Mouse (Mus musculus): ENCODE data around the gene Srek1.

Srek1 gene

GRCm38 (mm10) chr13:103774119-103774757, at the start of gene Srek1:
Gene Srek1, minus strand, starts transcription at chr13:103774608.
- peak; percentile 91 to 93 for DNase-seq

DNA sequence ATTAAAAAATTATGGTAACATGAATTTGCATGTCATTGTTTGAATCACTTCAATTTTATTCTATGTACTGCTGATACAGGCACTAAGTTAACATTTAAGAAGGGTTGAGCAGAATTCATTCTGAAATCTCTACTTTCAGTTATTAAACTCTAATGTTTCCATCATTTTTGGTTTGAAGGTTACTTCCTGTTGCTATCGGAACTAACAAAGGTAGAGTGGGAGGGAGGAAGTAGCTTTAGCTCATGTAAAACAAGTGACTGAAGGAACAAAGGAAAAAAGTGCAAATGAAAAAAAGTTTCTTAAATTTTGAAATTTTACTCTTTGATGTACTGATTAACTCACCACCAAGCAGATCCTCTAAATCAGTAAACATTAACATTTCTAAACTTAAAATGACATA, 47.9 kb upstream of the Srek1 start:
- no peak for DNase-seq

- no peak for DNase-seq
Observed at GRCm38 (mm10) chr13:103819377-103819776, 45.0 kb upstream of the Srek1 start.

DNA sequence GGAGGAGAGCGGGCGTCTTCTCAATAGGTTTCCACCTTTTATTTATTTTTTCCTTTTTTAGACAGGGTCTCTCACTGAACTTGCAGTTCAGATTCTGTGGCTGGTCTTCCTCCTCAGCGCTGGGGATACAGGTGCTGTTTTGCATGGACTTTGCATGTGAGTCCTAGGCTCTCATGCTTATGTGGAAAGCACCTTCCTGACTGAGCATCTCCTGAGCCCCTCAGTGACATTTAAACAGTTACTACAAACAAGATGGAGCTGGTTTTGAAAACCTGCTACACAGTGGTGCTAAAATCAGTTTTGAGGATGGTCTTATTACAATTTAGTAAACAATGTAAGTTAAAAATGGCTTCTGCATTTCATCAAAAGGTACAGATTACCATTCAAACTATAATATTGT, 43.5 kb upstream of the Srek1 start:
- DNase-seq = no peak

DNA sequence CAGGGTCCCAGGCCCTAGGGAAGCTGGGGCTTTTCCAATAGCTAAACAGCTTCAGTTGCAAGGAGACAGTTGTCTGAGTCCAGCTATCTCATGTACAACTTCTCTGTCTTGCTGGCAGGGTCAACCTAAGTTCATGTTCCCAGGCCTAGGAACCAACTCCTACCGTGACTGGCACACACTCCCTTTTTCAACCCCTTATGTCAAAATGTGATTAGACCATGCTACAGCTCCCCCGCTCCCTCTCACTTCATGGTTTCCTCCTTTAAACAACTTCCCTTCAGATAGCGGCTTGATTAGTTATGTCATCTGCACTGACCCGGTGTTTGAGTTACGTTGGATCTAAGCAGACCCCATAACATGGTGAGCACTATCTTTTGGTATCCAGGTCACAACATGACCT, 33.1 kb upstream of the Srek1 start:
- no peak for DNase-seq

- no peak for DNase-seq
Observed at GRCm38 (mm10) chr13:103806210-103806851, 31.9 kb upstream of the Srek1 start.

- no peak for DNase-seq
Observed at GRCm38 (mm10) chr13:103803721-103804120, 29.3 kb upstream of the Srek1 start.

DNA sequence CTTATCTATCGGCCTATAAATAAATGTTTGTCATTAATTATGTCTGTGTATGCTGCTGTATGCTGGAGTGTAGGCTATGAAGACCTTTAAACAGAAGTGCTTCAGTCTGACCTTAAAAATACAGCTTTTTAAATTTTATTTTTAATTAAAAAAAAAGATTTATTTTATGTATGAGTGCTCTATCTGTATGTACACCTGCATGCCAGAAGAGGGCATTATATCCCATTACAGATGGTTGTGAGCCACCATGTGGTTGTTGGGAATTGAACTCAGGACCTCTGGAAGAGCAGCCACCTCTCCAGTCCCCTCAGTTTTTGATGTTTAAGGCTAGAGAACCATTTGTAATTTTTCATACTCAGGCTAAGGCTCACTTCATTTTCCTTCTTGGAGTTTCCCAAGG, 26.6 kb upstream of the Srek1 start:
- no peak for DNase-seq

GRCm38 (mm10) chr13:103794688-103795543, 20.5 kb upstream of the Srek1 start:
- no peak for DNase-seq

DNA sequence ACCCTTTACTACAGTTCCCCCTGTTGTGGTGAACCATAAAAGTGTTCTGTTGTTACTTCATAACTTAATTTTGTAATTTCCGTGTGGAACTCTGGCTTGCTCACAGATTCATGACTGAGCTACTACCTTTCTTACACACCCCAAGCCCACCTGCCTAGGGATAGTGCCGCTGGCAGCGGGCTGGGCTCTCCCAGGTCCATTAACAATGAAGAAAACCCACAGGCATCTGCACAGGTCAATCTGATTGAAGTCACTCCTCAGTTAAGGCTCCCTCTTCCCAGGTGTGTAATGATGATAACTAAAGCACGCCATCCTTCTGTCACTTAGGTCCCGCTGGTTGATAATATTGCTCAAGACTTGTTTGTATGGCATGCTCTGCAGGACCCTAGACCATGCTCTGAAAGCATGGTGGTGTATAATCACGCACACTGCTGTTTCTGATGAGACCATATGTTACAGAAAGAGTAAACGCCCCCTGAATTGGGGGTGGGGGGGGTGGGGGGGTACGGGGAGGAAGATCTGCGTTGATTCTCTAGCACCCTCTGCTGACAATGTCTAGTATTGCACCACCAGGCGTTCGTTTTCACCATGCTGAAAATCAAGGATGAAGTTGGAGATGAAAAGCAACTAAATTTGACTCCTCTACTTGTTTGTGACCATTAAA, 5.6 kb upstream of the Srek1 start:
- peak in 1 of 2 experiments; percentile 19 for DNase-seq

DNA sequence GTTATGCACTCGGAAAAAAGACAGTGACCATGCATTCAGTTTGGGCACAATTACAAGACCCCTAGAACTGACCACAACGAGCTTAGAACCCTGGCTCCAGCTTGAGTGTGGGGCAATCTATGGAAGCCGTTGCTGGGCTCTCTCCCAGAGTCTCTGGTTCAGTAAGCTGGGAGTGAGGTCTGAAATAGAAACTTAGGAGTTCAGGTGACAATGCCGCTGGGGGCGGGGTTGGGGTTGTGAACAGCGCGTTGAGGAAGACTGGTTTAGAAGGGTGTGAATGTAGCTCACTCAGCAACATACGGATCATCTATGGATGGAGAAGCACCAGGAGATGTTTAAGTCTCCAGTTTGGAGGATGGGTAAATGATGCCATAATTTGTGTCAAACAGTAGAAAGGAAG, 2.7 kb upstream of the Srek1 start:
- no peak for DNase-seq

DNA sequence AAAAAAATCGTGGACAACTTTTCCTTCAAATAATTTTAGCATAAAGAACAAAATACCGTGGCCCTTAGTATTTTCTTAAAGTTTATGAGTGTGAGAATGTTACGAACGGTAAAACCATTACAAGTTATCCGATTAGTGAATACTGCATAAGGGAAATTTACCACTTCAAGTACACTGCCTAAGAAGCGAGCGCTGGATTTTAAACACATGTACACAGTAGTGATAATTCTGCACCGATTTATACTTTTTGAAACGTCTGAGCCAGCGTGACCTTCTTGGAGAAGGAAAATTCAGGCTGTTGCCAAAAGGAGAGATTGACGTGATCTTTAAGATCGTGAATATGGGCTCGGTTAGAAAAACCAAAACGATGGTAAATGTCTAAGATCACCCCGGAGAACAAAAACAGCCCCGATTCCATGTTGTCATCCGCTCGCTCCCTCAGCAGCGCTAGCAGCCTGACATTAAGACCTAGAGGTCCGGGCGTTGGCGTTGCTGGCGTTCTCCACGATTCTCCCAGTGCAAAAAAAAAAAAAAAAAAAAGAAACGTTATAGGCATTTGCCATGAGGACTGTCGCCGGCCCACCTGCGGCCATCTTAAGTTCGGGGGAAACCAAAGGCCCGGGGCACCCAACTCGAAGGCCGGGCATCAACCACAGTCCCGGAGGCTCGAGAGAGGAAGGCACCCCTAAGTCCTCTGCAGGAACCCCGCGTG, 845 bp downstream of the Srek1 start:
- DNase-seq = no peak

GRCm38 (mm10) chr13:103772917-103773316, 1.5 kb downstream of the Srek1 start:
- no peak for DNase-seq

GRCm38 (mm10) chr13:103770821-103771220, 3.6 kb downstream of the Srek1 start:
- DNase-seq = peak in 1 of 2 experiments; percentile 6

DNA sequence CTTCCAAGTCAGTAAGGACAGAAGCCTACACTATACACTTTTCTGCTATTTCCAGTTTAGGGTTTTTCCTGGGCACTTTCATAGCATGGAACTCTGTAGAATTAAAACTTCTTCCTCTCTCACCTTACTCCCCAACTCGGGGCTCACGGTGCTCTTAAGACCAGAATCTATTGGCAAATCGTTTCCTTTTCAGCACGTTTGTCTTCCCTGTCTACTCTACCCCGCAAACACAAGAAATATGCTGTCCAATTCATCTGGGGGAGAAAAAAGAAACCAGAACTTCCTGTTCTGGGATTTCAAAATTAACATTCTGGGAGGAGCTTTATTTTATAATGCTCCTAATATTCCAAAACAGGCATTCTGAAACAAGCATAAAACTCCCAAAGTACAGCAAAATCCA, 6.5 kb downstream of the Srek1 start:
- no peak for DNase-seq

DNA sequence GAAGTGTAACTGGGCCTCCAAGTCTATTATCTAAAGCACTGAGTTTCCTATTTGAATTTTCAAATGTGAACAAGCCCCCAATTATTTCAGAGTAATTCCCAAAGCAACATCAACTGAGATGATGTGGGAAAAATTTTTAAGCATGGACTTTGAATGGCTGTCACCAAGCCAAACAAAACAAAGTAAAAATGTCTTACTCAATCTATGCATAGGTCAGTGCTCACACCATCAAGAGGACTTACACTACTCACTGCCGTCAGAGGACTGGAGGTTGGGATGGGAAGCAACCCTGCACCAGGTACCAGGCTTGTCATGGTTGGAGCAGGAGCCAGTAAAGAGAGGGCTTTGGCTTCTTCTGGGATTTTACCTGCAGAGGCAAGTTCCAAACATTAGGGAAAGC, 10.8 kb downstream of the Srek1 start:
- no peak for DNase-seq

DNA sequence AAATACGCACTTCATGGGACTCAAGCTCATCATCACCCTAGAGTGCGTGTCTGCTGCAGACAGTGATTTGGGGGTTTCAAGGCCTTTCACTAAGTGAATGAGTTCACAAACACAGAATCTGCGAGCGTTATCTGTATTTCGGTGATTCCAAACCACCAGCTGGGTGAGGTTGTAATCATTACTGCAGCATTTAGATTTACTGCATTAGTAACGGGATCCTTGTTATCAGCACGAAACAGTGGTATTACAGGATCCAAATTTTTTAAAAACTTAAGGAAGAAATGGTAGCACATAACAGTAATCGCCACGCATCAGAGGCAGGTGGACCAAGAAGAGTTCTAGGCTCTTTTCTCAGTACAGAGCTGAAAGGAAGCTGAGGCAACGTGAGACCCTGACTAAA, 12.4 kb downstream of the Srek1 start:
- no peak for DNase-seq

GRCm38 (mm10) chr13:103751421-103751820, 23.0 kb downstream of the Srek1 start:
- DNase-seq = peak; percentile 11 to 22

DNA sequence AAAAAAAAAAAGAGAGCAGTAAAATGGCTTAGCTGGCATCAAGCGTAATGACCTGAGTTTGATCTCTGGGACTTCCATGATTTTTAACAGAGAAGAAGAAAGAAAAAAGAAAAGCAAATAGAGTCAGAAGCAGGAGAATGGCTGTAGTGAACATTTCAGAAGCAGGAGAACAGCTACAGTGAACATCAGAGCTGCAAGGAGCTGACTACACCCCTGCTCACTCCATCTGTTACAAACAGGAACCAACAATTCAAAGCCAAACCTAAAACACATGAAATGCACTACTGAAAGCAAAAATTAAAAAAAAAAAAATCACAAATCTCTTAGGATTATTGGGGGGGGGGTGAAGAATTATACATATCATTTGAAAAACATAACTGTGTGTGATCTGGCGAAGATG, 28.7 kb downstream of the Srek1 start:
- no peak for DNase-seq

DNA sequence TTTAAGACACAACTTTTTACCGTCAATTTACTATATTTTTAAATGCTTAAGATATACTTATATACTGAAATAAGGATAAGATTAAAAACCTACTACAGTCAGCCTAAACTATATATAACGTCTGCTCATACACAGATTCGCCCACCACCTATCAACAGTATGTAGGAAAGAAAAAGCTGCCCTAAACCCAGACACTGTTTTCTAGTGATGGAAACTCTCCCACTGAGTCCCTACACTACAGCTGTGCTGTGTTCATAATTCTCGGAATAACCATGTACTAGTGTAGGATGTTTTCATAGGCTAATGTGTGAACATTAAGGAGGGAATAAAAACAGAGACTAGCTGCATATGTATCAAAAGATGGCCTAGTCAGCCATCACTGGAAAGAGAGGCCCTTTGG, 29.2 kb downstream of the Srek1 start:
- DNase-seq = no peak

DNA sequence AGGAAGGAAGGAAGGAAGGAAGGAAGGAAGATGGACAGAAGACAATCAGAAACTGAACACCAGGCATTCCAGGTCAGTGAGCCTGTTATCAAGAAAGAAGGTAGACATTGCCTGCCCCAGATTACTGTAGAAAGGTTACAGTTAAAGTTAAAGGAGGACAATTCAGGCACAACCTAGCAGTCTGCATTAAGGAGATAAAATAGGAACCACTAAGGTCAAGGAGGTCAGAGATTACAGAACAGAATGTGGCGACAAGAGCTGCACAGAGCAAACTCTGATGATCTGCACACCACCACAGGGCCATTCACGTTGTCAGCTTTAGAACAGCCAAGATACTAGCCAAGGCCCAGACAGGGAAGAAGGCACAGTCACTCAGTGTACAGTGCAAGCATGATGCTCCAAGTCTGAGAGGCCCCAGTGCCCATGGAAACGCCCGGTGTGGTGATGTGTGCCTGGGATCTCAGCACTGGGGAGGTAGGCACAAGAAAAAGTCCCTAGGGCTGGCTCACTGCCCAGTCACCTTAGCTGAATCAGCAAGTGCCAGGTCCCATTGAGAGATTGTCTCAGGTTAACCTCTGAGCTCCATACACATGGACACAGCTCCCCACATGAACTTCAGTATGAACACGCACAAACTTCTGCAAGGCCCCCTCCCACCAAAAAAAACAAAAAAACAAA, 38.9 kb downstream of the Srek1 start:
- DNase-seq = peak; percentile 8 to 17

DNA sequence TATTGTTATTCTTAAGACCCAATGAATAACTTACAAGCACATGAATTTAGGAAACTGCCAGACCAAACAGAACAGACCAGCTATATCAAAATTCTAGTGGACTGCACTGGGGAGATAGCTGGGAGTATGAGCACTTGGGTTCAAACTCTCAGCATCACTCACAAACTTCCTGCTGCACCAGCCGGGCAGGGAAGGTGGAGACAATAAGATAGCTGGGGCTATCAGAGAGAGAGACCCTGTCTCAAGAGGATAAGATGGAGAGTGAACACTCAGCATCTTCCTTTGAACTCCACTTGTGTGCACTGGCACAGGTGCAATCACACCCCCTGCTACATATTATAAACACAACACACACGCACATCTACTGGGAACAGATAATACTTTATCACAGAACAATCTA, 47.5 kb downstream of the Srek1 start:
- no peak for DNase-seq

Measured in kidney, adult 8-10 months (tissue).